Mouse (Mus musculus) olfactory bulb, adult 2 months (tissue): ENCODE measurements around the gene Psmb10. TPM values are rescaled to one million over a fixed set of nuclear protein-coding genes. Genes with fewer than 3 reads are reported as not detected.
A peak's percentile ranks its signal among the peaks of the same experiment; 100 is the strongest.

Experiments used
- H3K27ac ChIP-seq: fragments of 200-500 bp; 2 replicates; pipeline ENCODE4 v1.5.1; 2012; ENCODE audit warnings: low read depth, low read length; ENCODE audit not compliant: insufficient read depth
- H3K4me1 ChIP-seq: fragments of 200-500 bp; 2 replicates; pipeline ENCODE4 v1.6.1; 2012; ENCODE audit warnings: low read length; ENCODE audit not compliant: control insufficient read depth, insufficient read depth
- H3K4me3 ChIP-seq: fragments of 200-500 bp; 2 replicates; pipeline ENCODE4 v1.5.1; 2012; ENCODE audit warnings: mild to moderate bottlenecking, low read depth, low read length, moderate library complexity; ENCODE audit not compliant: insufficient read depth
- CTCF ChIP-seq: fragments of 200-500 bp; IDR thresholded peaks from 2 replicates; pipeline ENCODE4 v1.5.1; 2012; ENCODE audit warnings: low read depth, mild to moderate bottlenecking, low read length, moderate library complexity; ENCODE audit not compliant: insufficient read depth
- POLR2A ChIP-seq: fragments of 200-500 bp; IDR thresholded peaks from 2 replicates; pipeline ENCODE4 v1.6.1; 2012; ENCODE audit warnings: mild to moderate bottlenecking, low read depth, low read length, moderate library complexity; ENCODE audit not compliant: insufficient read depth
- WGBS: fragments of 180-500 bp; shearing (Covaris S2); methylation state at CpG from one replicate; pipeline ENCODE4 v1.1.7; 2018; 5-methylcytosine and 5-hydroxymethylcytosine counted together
- polyA plus RNA-seq: library from polyadenylated mRNA; stranded (reverse); fragments of >200 nt; gene quantifications from 2 replicates; pipeline ENCODE4 v1.2.4, GENCODE M21; 2012; ENCODE audit warnings: low replicate concordance; ENCODE audit not compliant: missing spikeins, insufficient read depth, insufficient read length

Psmb10 gene
- polyA plus RNA-seq, 1 experiment = not detected

GRCm38 (mm10) chr8:105965266-105965904, 27.1 kb upstream of the Psmb10 start:
- no peak overlapping the region; the same call in 1 of the 2 replicates for H3K27ac ChIP-seq

GRCm38 (mm10) chr8:105964506-105965265, 26.4 kb upstream of the Psmb10 start:
- 75% methylated on average over 12 of the region's 12 CpGs for WGBS
- Histone ChIP-seq H3K4me1 (peaks cover 14% of the 10 kb centered on the region), H3K27ac (no peak overlapping the region), H3K4me3 (peak overlapping the region; percentile 64; the same call in 1 of the 2 replicates)
- TF ChIP-seq CTCF (no peak), POLR2A (no peak)

More at GRCm38 (mm10) chr8:105965266-105965904, 27.1 kb upstream of the Psmb10 start:
- Histone ChIP-seq H3K4me3 (peak overlapping the region; percentile 64), H3K4me1 (peaks cover 14% of the 10 kb centered on the region)
- 6% methylated on average over 40 of the region's 40 CpGs for WGBS
- TF ChIP-seq CTCF = no peak
- TF ChIP-seq POLR2A = no peak

DNA sequence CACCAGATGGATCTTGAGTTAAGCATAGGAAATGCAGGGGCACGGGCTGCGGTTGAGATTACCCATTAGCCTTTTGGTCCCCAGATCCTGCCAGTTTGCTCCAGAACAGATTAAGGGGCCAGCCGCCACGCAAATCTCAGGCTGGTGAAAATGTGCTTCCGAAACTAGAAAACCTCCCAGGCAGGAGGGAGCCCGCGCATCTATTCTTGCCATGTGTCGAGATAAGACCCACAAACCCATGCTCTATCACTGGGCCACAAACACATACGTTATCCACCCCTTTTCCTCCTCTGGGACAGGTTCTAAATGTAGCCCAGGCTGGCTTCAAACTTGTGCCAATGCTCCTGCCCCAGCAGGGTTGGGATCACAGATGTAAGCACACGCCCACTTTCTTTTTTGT, 23.3 kb upstream of the Psmb10 start:
- Histone ChIP-seq H3K4me1 (peaks cover 21% of the 10 kb centered on the region), H3K4me3 (no peak overlapping the region), H3K27ac (no peak overlapping the region)
- 94% methylated on average over 10 of the region's 10 CpGs for WGBS
- no peak for TF ChIP-seq POLR2A
- TF ChIP-seq CTCF = no peak

GRCm38 (mm10) chr8:105961101-105961500, 22.9 kb upstream of the Psmb10 start:
- H3K27ac ChIP-seq = no peak overlapping the region
- no peak overlapping the region for H3K4me3 ChIP-seq
- no peak for TF ChIP-seq CTCF
- 89% methylated on average over 14 of the region's 14 CpGs for WGBS
- peaks cover 21% of the 10 kb centered on the region for H3K4me1 ChIP-seq

DNA sequence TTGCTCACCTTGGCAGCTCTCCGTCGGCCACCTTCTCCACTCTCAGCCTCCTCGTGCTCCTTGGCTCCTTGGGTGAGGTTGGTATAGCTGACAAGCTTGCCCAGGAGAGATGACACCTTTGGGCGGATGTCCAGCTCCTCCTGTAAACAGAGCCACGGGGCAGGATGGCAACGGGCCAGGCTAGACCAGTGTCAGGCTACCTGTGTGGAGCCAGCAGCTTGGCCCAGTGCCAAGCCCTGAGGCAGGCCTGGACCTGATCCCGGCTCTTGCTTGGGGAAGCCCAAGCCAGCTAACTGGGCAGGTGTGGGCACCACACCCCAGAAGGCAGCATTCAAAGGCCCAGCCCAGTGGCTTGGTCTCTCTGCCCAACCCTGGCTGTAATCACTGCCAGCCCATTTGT, 21.1 kb upstream of the Psmb10 start:
- TF ChIP-seq POLR2A (no peak), CTCF (no peak)
- peaks cover 11% of the 10 kb centered on the region for H3K4me1 ChIP-seq
- 80% methylated on average over 7 of the region's 7 CpGs for WGBS
- no peak overlapping the region for H3K4me3 ChIP-seq
- no peak overlapping the region for H3K27ac ChIP-seq

DNA sequence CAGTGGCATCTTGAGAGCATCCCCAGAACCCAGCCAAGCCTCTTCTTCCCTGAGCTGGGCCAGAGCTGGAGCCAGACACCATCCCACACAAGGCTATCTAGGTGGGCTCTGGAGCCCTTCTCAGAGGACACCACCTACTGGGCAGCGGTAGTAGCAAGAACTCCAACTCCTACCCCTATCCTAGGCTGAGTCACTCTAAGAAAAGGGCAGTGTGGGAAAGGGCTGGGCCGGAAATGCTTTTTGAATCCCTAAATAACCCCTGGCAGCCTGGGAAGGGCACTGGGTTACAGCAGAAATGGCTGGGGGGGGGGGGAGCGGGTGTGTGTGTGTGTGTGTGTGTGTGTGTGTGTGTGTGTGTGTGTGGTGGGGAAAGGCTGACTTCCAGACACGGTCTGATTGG, 19.6 kb upstream of the Psmb10 start:
- TF ChIP-seq CTCF = no peak
- no peak for TF ChIP-seq POLR2A
- 30% methylated on average over 3 of the region's 4 CpGs for WGBS
- peaks cover 10% of the 10 kb centered on the region; the same call in 1 of the 2 replicates for H3K4me1 ChIP-seq
- H3K27ac ChIP-seq = no peak overlapping the region
- H3K4me3 ChIP-seq = no peak overlapping the region

DNA sequence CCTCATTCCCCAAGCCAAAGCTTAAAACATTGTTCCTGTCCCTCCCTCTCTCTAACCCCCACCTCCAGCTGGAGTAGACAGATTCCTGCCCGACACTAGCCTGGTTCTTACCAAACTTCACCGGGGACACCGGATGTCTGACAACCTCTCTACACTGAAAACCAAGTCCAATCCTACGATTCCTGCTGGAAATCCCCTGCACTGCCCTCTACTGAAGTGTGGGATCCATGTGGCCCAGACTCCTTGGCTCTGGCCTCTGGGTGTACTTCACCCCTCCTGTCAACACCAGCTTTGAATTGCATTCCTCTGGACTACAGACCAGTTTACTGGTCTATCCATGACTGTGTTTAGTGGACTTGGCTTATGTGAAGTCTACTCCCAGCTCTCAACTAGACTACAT, 18.3 kb upstream of the Psmb10 start:
- Histone ChIP-seq H3K4me3 (no peak overlapping the region), H3K4me1 (peaks cover 15% of the 10 kb centered on the region), H3K27ac (no peak overlapping the region)
- WGBS = 84% methylated on average over 4 of the region's 4 CpGs
- TF ChIP-seq POLR2A (no peak), CTCF (no peak)

- WGBS = 27% methylated on average over 7 of the region's 7 CpGs
- H3K4me1 ChIP-seq = peaks cover 31% of the 10 kb centered on the region
- H3K27ac ChIP-seq = peak overlapping the region; percentile 67
- no peak overlapping the region for H3K4me3 ChIP-seq
- TF ChIP-seq CTCF (no peak), POLR2A (no peak)
Observed at GRCm38 (mm10) chr8:105951057-105951659, 12.9 kb upstream of the Psmb10 start.

DNA sequence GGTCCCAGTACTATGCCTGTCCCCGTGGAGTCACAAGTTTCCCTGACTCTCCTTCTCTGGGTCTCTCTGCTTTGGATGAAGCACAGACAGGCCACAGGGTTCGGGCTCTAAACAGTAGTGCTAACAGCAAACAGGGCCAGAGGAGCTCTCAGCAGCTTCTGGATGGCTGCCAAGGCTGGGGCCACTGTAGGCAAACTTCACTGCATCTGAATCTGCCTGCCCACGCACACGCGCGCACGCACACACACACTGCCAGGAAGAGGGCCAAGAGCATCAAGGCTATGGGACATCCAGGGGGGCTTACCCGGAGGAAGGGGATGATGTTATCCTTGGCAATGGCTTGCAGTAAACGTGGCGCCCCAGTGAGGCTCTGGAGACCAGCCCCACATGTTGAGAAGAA, 11.1 kb upstream of the Psmb10 start:
- no peak overlapping the region for H3K27ac ChIP-seq
- no peak overlapping the region for H3K4me3 ChIP-seq
- peaks cover 31% of the 10 kb centered on the region for H3K4me1 ChIP-seq
- no peak for TF ChIP-seq POLR2A
- TF ChIP-seq CTCF = no peak
- WGBS = 14% methylated on average over 10 of the region's 10 CpGs
